Mouse (Mus musculus) urinary bladder, postnatal 0 days (tissue): Measurements from ENCODE around the gene Pin4. TPM values are rescaled to one million over a fixed set of nuclear protein-coding genes. Genes with fewer than 3 reads are reported as not detected.

Experiments used
- polyA plus RNA-seq: library from polyadenylated mRNA; unstranded; fragments of >200 nt; fragmentation: Nextera tagmentation; extraction: Ambion mirVana; gene quantifications from 2 replicates; pipeline ENCODE4 v1.2.1, GENCODE M21; 2015

The Pin4 gene
- polyA plus RNA-seq: 43.7 and 55.3 TPM in 2 replicates

DNA sequence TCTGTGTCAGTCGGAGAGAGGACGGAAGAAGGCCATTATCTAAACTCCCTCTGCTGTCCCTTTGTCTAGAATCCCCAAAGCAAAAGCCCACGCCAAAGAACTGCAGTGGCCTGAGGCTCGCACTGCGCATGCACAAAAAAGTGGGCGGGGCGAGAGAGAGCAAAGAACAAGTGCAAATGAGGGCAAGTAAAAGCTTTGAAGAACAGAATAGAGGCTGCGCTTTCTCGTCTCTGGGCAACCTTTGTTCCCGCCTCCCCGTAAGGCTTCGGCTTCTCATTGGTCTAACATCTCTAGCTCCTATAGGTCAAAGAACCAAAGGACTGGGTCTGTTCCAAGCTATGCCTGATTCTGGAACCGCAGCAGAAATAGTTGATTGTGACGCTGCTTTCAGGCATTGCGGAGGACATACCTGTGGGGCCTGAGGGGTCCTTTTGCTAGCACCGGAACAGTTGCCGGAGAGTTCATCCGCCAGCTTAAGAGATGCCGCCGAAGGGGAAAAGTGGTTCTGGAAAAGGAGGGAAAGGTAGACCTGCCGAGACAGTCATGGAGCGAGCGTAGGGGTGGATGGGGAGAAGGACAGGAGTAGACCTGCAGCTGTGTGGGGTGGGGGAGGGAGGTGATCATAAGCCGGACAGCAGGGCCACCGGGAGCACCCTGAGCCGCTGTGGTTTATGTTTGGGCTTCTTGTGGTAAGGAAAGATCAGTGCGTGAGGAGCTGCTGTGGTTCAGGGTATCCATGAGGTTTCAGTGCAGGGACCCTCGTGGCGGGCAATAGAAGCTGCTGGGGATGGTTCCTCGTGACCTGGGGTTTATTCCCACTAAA lies at the start of gene Pin4:
Pin4 (plus strand) TSS at position 406 of the 823 bp plus-strand sequence.

DNA sequence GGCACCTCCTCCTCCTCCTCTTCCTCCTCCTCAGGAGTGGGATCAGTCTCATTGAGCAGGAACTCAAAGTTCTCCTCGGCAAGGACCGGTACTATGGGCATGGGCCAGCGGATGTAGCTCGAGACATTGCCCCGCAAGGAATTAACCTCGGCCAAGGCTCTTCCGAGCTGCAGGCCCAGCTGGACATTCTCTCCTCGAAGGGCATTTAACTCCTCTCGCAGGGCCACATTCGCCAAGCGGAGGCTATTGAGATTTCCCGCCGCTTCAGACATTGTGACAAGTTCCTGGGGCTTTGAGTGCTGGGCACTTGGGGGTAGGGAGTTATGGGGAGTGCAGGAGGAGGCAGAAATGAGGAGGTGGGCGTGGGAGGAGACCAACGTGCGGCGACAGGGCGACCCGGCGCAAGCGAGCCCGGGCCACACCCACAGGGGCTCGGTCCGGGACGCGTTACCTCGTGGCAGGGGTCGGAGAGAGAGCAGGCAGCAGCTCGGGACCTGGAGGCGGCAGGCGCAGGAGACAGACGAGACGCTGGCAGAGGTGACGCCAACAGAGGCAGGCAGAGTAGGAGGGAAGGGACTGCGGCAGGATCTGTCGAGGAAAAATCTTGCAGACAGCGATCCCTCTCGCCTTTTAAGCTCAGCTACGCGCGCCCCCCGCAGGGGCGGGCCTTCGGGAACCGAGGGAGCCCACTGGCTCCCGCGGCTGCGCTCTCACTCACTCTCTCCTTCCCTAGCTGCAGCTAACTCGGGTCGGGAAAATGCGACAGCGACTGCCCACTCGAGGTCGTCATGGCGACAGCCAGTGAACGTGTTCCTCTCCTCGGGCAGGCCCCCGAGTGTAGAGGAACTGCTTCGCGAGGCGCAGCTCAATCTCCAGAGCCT lies 48.4 kb upstream of the Pin4 start, which contains the start of gene Rtl5:
Rtl5 (minus strand) TSS at position 714 of the 881 bp plus-strand sequence.

DNA sequence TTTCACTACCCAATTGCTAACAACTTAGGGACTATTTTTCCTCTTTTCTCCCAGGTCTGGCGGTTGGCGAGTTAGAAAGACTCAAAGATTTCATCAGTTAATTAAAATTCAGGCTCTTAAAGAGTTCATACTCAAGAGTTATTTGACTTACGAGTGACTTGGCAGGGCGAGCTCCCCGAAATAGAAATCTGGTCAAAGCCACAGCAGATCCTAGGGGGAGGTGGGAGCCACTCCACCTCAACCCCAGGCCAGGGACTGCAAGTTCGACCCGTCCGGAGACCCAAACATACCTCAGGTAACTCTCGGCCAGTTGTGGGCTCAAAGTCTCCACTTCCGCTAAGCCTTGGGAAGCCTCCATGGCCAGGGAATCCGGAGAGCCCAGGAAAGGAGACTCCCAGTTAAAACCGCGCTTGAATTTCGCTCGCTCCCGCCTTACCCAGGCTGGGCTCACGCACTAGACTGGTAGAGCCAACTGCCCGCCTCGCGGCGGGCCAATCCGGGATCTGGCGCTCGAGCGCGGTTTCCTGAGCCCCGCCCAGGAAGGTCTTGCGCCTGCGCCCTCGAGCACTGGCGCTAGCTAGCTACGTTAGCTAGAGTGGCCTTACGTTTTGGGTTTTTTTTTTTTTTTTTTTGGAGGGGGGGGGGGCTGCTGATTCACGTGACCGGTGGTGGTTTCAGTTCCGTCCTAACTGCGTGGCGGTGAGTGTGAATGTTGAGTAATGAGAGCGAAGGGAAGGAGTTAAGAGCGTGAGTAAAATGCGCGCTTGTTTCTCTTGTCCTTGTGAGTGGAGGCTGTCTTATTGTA lies 37.6 kb downstream of the Pin4 start, which contains the start of gene Ercc6l:
Ercc6l (minus strand) TSS at position 474 of the 805 bp plus-strand sequence.

Other genes starting within 250 kb of the Pin4 start
- gene Rtl5, start 48.1 kb upstream of the Pin4 start, polyA plus RNA-seq: 1.4 and 1.8 TPM in 2 replicates
- 1.8 and 2.9 TPM in 2 replicates for gene Ercc6l, start 37.6 kb downstream of the Pin4 start, polyA plus RNA-seq
- 710 and 715 TPM in 2 replicates for gene Rps4x, start 69.9 kb downstream of the Pin4 start, polyA plus RNA-seq
- gene Cited1, start 132.7 kb downstream of the Pin4 start, polyA plus RNA-seq: 6.8 and 8.6 TPM in 2 replicates